Mouse (Mus musculus) erythroblast, embryonic 14.5 days (primary cell): ENCODE data around the gene Pard3.

Source experiments
- GATA1 ChIP-seq: IDR thresholded peaks from 2 replicates; pipeline ENCODE4 v1.6.1; 2012; ENCODE audit warnings: low read length, inconsistent platforms, mixed read lengths
- TAL1 ChIP-seq: IDR thresholded peaks from 3 replicates; pipeline ENCODE4 v1.6.1; 2012; ENCODE audit warnings: low read length, inconsistent platforms, mixed read lengths

- TF ChIP-seq TAL1: no peak
- no peak for TF ChIP-seq GATA1
These were observed 488.5 kb downstream of the Pard3 start for GRCm38 (mm10) chr8:127552161-127552595.
